Mouse (Mus musculus): ENCODE measurements at regions not wholly inside any gene's neighbourhood (a gene's known extent, or its start where the extent isn't known, plus 50 kb on each side); places are given as distances from the start of the nearest gene placed in this dataset.

DNA sequence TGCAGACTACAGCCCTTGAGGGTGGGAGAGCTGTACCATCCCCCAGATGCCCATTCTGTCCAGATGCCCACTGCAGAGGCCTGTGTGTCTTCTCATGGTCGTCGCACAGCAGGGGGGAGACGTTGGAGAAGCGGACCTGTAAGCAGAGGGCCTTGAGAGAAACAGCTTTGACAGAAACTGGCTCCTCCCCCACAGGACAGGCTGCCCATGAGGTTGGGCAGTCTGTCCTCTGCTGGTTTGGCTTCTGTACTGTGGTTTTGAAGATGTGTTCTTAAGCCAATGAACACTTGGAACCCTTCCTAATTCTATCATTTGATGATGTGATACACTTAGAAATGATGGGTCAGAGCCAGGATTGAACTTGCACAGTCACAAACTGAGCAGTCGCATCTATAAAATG, 102.5 kb downstream of the Gm5447 start:
- TF ChIP-seq CTCF (IDR thresholded peaks at IDR 0.05; ENCODE audit: low read depth) (no peak), EP300 (IDR thresholded peaks at IDR 0.05; ENCODE audit: low read depth) (no peak)
